Mouse (Mus musculus): ENCODE data around the gene Sarnp.
"Not testable (repeated sequence)": the region's sequence is repeated elsewhere in the genome, so short reads cannot be mapped to it uniquely, and the experiment has no call there.

Gene Sarnp

GRCm38 (mm10) chr10:128821358-128822056 is 4.4 kb downstream of the Sarnp start, which contains the start of gene Ormdl2:
Gene Ormdl2, minus strand, starts transcription at chr10:128821645.
- DNase-seq, result peak; percentile 99

GRCm38 (mm10) chr10:128822135-128822534 is 5.0 kb downstream of the Sarnp start:
- DNase-seq, result no peak

DNA sequence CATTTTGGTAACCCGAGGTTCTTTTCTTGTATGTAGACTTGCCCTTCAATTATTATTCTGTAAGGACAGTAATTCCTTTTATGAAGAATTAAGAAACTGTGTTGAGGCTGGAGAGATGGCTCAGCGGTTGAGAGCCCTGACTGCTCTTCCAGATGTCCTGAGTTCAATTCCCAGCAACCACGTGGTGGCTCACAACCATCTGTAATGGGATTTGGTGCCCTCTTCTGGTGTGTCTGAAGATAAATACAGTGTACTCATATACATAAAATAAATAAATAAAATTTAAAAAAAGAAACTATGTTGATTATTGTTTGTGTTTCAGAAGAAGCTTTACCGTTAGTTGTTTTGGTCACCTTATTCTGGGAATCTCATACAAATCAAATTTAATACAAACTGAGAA is 6.0 kb downstream of the Sarnp start:
- DNase-seq, result not testable (repeated sequence)

- no peak for DNase-seq
Observed at GRCm38 (mm10) chr10:128823821-128824220, 6.7 kb downstream of the Sarnp start.

DNA sequence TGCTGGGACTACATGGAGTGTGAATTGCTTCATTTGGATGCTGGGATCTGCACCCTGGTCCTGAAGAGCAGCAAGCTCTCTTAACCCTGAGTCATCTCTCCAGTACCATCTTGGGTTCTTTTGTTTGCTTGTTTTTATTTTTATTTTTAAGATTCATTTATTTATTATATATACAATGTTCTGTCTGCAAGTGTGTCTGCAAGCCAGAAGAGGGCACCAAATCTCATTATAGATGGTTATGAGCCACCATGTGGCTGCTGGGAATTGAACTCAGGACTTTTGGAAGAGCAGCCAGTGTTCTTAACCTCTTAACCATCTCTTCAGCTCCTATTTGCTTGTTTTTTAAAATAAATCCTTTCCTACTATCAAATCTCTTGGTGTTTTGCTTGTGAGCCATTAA is 20.3 kb downstream of the Sarnp start:
- DNase-seq, result no peak

DNA sequence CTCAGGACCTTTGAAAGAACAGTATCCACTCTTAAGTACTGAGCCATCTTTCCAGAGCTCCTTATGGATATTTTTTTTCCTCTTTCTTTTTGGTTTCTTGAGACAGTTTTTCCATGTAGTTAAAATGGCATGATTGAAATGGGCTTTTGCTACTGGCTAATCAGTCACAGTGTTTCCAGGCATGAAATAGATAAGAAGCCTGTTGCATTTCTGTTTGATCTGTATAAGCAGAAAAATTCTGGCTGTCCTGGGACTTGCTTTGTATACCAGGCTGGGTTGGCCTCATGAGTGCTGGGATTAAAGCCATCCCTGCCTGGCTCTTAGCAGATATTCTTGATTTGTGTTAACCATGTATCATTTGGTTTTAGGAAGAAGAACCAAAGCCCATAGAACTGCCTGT is 22.3 kb downstream of the Sarnp start:
- no peak for DNase-seq

GRCm38 (mm10) chr10:128840612-128841011 is 23.5 kb downstream of the Sarnp start:
- DNase-seq, result no peak

DNA sequence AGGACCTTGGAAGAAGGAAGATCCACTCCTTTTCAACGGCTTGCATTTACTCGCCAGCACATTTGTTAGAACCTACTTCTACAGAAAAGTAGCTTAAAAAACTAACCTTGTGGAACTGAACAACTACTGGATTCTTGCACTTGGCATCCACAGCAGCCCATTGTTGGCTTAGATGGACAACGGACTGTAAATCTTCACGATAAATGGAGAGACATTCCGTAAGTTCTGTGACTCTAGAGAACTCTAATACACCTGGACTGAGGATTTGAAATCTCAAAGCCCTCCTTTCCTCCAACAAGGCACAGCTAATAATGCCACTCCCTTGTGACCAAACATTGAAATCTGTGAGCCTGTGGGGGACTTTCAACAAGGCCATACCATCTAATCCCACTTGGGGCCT is 26.1 kb downstream of the Sarnp start:
- no peak for DNase-seq

GRCm38 (mm10) chr10:128845516-128845915 is 28.4 kb downstream of the Sarnp start:
- peak; percentile 24 for DNase-seq

DNA sequence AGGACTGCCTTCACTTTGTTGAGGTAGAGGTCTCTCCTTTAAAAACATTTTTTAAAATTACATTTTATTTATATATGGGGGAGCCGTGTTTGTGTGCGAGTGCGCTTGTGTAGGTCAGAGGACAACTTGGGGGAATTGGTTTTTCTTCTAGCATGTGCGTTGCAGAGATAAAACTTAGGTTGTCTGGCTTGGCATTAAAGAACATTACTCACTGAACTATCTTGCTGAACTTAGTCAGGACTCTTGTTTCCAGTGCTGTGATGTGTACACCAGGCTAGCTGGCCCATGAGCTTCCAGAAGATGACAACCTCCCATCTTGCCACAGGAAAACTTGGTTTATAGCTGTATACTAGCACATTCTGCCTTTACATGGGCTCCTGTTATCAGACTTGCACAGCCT is 29.5 kb downstream of the Sarnp start:
- DNase-seq, result no peak

DNA sequence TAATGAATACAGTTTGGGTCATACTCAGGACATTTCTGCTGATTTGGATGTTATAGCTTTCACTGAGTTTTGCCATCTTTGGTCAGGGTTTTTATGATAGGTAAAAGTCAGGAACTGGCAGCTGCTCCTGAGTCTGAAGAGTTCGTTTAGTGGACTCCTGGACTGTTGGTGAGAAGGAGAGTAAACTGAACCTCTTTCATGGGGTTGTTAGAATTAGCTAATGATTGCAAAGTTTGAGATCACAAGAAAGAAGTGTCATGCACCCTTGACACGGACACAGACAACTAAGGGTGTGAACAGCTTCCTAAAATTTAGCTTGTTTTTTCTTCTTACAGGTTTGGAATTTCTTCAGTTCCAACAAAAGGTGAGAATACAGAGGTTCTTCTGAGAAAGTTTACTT is 31.3 kb downstream of the Sarnp start:
- no peak for DNase-seq

GRCm38 (mm10) chr10:128850339-128850738 is 33.2 kb downstream of the Sarnp start:
- DNase-seq, result no peak

DNA sequence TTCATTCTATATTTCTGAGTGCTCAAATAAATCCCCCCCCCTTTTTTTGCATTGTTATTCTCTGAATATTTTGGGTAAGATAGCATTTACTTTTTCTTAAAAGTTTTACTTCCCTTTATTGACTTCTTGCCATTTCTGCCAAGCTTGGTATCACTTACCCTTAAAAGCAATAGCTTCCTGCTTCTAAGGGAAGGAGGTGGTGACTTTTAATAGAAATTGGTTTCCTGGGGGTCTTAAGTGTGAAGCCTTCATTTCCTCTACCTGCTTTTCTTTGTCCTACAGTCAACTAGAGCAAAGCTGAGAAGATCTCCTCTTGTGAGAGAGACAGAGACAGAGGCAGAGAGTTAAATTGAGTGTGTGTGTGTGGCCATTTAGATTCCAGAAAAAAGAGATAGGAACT is 44.0 kb downstream of the Sarnp start:
- no peak for DNase-seq

DNA sequence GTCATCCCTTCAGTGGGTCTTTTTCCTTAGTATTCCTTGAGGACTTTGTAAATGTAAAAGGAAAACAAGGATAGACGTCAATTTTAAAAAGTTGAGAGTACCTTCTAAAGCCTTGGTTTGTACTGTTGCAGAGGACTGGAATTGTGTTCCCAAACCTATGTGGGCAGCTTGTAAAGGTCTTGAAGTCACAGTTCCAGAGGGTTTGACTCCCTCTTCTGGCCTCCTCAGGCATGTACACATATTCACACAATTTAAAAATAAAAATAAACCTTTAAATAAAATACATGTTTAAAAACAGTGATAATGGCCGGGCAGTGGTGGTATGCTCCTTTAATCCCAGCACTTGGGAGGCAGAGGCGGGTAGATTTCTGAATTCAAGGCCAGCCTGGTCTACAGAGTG is 48.9 kb downstream of the Sarnp start:
- no peak for DNase-seq

DNA sequence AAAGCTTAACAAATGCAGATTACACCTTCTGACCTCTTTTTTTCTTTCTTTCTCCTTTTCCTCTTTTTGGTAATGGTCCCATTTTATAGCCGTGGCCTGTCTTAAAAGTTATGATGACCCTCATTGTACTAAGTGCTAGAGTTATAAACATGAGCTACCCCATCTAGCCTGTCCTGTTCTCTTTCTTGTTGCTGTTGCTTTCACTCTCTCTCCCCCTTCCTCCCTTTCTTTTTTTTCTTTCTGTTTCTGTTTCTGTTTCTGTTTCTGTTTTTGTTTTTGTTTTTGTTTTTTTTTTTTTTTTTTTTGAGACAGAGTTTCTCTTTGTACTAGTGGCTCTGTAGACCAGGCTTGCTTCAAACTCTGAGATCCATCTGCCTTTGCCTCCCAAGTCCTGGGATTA is 49.4 kb downstream of the Sarnp start:
- DNase-seq, result no peak

- no peak for DNase-seq
Observed at GRCm38 (mm10) chr10:128870341-128870740, 53.2 kb downstream of the Sarnp start.

DNA sequence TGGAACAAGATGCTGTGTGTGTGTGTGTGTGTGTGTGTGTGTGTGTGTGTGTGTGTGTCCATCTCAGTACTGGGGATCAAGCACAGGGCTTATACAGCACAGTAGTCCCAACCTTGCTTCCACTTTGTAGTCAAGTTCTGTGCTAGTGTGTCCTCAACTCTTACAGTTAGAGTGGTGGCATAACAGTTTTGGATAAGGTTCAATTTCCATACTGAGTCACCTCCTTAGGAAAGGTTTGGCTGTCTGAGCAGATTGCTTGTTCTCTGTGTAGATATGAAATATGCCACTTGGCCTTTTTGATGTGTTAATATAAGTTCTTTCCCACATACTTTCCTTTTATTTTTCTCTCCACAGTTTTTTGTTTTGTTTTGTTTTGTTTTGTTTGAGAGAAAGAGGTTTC is 61.2 kb downstream of the Sarnp start:
- DNase-seq, result no peak

DNA sequence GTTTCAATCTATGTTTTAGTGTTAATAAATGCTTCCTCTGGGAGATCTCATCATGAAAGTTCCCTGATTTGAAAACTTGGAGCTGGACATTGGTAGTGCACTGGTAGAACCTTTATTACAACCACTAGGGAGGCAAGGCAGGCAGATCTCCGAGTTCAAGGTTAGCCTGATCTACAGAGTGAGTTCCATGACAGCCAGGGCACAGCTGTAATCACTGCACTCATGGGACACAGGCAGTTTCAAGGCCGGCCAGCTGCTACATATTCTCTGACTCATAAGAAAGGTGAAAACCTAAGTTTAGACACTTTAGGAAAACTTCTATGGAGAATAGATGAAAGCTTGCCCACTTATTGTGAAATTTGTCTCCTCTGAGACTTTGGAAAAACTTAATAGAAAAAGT is 61.7 kb downstream of the Sarnp start:
- no peak for DNase-seq

DNA sequence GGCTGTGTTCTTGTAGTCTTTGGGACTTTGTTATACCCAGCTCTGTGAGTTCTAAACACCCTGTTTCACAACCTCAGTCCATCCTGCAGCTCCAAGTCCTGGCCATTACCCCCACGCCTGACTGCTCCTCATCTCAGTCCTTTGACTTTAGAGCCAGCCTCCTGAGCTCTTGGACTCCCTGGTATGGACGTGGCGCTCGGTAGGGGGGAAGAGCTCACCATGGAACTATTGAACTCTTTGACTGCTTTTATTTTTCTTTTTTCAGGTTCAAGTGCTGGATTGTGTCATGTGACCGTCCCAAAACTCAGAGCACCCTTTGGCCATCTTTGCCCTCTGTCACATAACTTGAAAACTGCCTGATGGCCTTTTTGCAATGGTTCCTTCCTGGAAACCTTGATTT is 64.9 kb downstream of the Sarnp start:
- no peak for DNase-seq

- no peak for DNase-seq
Observed at GRCm38 (mm10) chr10:128888941-128889827, 72.1 kb downstream of the Sarnp start.

GRCm38 (mm10) chr10:128889846-128890245 is 72.7 kb downstream of the Sarnp start:
- no peak for DNase-seq

DNA sequence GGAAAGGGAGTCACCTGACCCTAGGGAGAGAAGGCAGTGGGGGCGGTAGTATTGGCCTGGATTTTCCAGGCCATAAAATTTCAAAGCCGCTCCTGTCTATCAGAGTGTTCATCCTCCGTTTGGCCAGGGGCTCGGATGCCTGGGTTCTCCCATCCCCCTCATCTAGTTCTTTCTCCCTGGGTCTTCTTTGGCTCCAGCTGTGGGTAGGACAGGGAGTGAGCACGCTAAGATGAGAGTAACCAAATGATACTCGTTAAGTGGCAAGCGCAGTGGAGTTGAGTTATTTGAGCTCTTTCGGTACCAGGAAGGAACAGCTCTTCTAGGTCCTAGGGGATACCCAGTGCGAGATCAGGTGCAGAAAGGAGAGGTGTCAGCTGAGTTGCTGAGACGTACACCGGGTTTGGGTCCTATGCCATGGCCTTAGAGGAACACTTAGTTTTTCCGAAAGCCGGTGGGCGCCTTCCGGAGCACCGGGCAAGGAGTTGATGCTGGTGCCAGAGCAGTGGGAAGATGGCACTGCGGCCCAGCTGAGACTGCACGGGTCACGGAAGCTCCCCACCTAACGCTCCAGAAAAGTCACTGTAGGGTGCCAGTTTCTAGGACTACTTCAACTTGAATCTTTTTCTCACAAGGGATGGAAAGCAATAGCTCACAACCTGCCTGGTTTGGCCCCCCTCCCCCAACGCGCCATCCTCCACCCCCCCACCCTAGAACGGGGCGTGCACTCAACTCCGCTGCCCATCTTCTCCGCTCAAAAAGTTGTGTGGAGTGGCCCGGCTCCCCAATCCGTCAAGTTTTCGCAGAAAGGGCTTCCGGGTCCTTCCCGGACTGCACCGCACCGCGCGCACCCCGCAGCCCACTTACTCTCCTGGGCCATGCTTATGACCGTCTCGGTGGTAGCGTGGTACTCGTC is 73.5 kb downstream of the Sarnp start:
- DNase-seq, result peak; percentile 25

Data from lung, postnatal 10 days (tissue).